Mouse (Mus musculus) limb, embryonic 10.5 days (tissue): ENCODE data around the gene Tmem125. TPM values are rescaled to one million over a fixed set of nuclear protein-coding genes. Genes with fewer than 3 reads are reported as not detected.
"Not testable (repeated sequence)": the region's sequence is repeated elsewhere in the genome, so short reads cannot be mapped to it uniquely, and the experiment has no call there.

Experiments used
- DNase-seq: peaks from one replicate; pipeline ENCODE4 v3.0.0-alpha.2; 2017; ENCODE audit warnings: low spot score
- H3K27ac ChIP-seq: fragments of 300-500 bp; sonication (generic); 2 replicates; pipeline ENCODE4 v1.5.1; 2016; ENCODE audit warnings: mild to moderate bottlenecking
- H3K27me3 ChIP-seq: fragments of 300-500 bp; sonication (generic); 2 replicates; pipeline ENCODE4 v1.6.1; 2016; ENCODE audit warnings: low read depth, mild to moderate bottlenecking; ENCODE audit not compliant: poor library complexity, severe bottlenecking
- H3K36me3 ChIP-seq: fragments of 300-500 bp; sonication (generic); 2 replicates; pipeline ENCODE4 v1.6.1; 2016; ENCODE audit warnings: mild to moderate bottlenecking, moderate library complexity
- H3K4me1 ChIP-seq: fragments of 300-500 bp; sonication (generic); 2 replicates; pipeline ENCODE4 v1.6.1; 2016
- H3K4me3 ChIP-seq: fragments of 300-500 bp; sonication (generic); 2 replicates; pipeline ENCODE4 v1.5.1; 2016; ENCODE audit warnings: mild to moderate bottlenecking, moderate library complexity
- H3K9me3 ChIP-seq: fragments of 300-500 bp; sonication (generic); replicated peaks from 2 replicates; pipeline ENCODE4 v1.6.1; 2016; ENCODE audit warnings: mild to moderate bottlenecking
- WGBS: fragments of 180-500 bp; shearing (Covaris S2); methylation state at CpG from one replicate; pipeline ENCODE4 v1.1.7; 2016; 5-methylcytosine and 5-hydroxymethylcytosine counted together
- polyA plus RNA-seq: library from polyadenylated mRNA; unstranded; fragments of >200 nt; fragmentation: Nextera tagmentation; extraction: Ambion mirVana; gene quantifications from 2 replicates; pipeline ENCODE4 v1.2.1, GENCODE M21; 2016

The Tmem125 gene
- polyA plus RNA-seq, 1 experiment from 2014 or later = 0.54 TPM

- 0 out of 2 replicates have a peak overlapping the region, but pooled peaks have one; percentile 2 for H3K27ac ChIP-seq
- H3K36me3 ChIP-seq = no peaks in the 10 kb centered on the region
- 86% methylated on average over 13 of the region's 13 CpGs for WGBS
- H3K4me1 ChIP-seq = no peaks in the 10 kb centered on the region
- DNase-seq = no peak
- H3K27me3 ChIP-seq = peaks cover 6% of the 10 kb centered on the region; the same call in 1 of the 2 replicates
- no peaks in the 10 kb centered on the region for H3K9me3 ChIP-seq
- no peak overlapping the region for H3K4me3 ChIP-seq
Measured at GRCm38 (mm10) chr4:118564062-118564925, 20.4 kb upstream of the Tmem125 start.

DNA sequence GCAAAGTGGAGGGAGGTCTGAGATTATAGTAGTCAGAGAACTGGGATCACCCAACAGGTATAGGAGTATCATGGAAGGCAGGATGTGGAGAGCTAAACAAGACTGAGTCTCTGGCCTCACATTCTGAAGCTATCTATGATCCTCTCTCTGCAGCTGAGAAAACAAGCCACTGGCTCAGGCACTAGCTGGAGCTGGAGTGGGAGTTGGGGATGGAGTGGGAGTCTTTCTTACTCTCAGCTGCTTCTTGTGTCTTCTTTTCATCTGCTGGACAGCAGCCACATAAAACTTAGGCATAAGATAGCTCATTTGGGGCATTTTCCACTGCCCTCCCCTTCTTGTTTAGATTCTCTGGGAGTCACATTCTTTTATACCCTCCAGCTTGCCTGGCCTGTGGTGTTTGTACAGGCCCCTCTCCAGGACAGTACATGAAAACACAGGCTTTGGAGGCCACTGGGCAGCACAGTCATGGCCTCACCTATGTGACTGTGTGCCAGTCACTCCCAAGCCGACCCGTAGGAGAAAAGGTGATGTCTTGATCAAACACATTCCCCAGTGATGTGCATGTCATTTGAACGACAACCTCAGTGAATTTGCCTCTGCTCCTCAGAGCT, 9.3 kb upstream of the Tmem125 start:
- Histone ChIP-seq H3K27ac (no peak overlapping the region), H3K36me3 (no peaks in the 10 kb centered on the region), H3K4me1 (0 out of 2 replicates have a peak, but pooled peaks cover 3% of the 10 kb centered on the region), H3K9me3 (no peaks in the 10 kb centered on the region), H3K4me3 (no peak overlapping the region), H3K27me3 (no peaks in the 10 kb centered on the region)
- no peak for DNase-seq
- 84% methylated on average over 3 of the region's 3 CpGs for WGBS

DNA sequence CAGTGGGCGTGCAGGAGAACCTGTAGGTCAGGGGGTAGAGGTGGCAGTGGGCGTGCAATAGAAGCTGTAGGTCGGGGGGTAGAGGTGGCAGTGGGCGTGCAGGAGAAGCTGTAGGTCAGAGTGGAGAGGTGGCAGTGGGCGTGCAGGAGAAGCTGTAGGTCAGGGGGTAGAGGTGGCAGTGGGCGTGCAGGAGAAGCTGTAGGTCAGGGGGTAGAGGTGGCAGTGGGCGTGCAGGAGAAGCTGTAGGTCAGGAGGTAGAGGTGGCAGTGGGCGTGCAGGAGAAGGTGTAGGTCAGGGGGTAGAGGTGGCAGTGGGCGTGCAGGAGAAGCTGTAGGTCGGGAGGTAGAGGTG, 4.3 kb upstream of the Tmem125 start:
- not testable (repeated sequence) for H3K27me3 ChIP-seq, H3K9me3 ChIP-seq, H3K36me3 ChIP-seq, H3K27ac ChIP-seq, H3K4me3 ChIP-seq
- WGBS = 88% methylated on average over 10 of the region's 10 CpGs
- H3K4me1 ChIP-seq = peaks cover 16% of the 10 kb centered on the region
- peak; percentile 79 for DNase-seq

- DNase-seq, H3K36me3 ChIP-seq, H3K27me3 ChIP-seq, H3K4me3 ChIP-seq, H3K9me3 ChIP-seq, H3K27ac ChIP-seq: not testable (repeated sequence)
- peaks cover 19% of the 10 kb centered on the region for H3K4me1 ChIP-seq
- WGBS = 90% methylated on average over 23 of the region's 23 CpGs
Measured at GRCm38 (mm10) chr4:118547424-118548129, 3.7 kb upstream of the Tmem125 start.

GRCm38 (mm10) chr4:118544441-118545127, 740 bp upstream of the Tmem125 start:
- Histone ChIP-seq H3K36me3 (no peaks in the 10 kb centered on the region), H3K9me3 (peaks cover 4% of the 10 kb centered on the region), H3K4me3 (no peak overlapping the region), H3K27ac (no peak overlapping the region), H3K4me1 (peaks cover 23% of the 10 kb centered on the region), H3K27me3 (peaks cover 20% of the 10 kb centered on the region)
- DNase-seq = no peak
- WGBS = 75% methylated on average over 14 of the region's 14 CpGs

DNA sequence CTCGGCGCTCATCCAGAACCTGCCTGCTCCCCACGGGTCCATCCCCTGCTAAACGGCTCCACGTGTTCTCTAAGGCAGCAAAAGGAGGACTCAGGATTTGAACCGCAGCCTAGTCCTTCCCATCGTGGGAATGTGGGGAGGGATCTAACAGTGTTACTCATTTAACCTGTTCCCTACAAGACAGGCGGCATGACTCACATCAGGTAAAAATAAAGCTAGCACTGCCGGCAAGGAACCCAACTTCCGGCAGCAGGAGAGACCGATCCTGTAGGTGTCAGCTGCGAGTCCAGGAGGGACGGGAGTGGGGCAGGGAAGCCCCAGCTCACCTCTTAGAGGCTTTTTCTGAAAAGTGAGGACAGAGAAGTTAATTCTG, 700 bp downstream of the Tmem125 start:
- H3K4me3 ChIP-seq = peak overlapping the region; percentile 49
- no peaks in the 10 kb centered on the region for H3K36me3 ChIP-seq
- 21% methylated on average over 13 of the region's 13 CpGs for WGBS
- H3K9me3 ChIP-seq = peaks cover 4% of the 10 kb centered on the region
- H3K27ac ChIP-seq = no peak overlapping the region
- peak; percentile 39 for DNase-seq
- H3K4me1 ChIP-seq = peaks cover 20% of the 10 kb centered on the region
- peaks cover 27% of the 10 kb centered on the region for H3K27me3 ChIP-seq

- Histone ChIP-seq H3K4me1 (peaks cover 20% of the 10 kb centered on the region), H3K9me3 (no peaks in the 10 kb centered on the region), H3K27me3 (peaks cover 30% of the 10 kb centered on the region), H3K36me3 (no peaks in the 10 kb centered on the region), H3K27ac (no peak overlapping the region), H3K4me3 (peak overlapping the region; percentile 49)
- DNase-seq = no peak
- WGBS = 61% methylated on average over 9 of the region's 9 CpGs
Measured at GRCm38 (mm10) chr4:118542510-118543157, 1.2 kb downstream of the Tmem125 start.

DNA sequence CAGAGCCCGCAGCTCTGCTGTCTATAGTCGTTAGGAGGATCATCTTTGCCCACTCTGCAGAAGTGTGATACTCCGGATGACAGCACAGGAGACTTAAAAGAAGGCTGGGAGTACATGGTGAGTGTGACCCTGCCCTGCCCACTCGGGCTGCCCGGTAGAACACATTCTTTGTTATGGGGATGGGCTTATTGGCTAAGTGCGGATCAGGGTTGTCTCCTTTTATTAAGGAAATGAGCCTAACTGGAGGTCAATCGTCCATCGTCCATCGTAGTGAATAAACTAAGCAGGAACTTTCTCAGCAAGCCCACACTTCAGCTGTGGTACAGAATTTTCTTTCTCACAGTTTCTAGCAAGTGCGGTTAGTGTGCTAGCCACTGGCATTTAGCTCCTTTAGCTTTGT, 3.9 kb downstream of the Tmem125 start:
- no peaks in the 10 kb centered on the region for H3K36me3 ChIP-seq
- no peaks in the 10 kb centered on the region for H3K9me3 ChIP-seq
- no peak overlapping the region for H3K27ac ChIP-seq
- 26% methylated on average over 10 of the region's 10 CpGs for WGBS
- no peak for DNase-seq
- peaks cover 30% of the 10 kb centered on the region for H3K27me3 ChIP-seq
- H3K4me3 ChIP-seq = no peak overlapping the region
- peaks cover 20% of the 10 kb centered on the region for H3K4me1 ChIP-seq

DNA sequence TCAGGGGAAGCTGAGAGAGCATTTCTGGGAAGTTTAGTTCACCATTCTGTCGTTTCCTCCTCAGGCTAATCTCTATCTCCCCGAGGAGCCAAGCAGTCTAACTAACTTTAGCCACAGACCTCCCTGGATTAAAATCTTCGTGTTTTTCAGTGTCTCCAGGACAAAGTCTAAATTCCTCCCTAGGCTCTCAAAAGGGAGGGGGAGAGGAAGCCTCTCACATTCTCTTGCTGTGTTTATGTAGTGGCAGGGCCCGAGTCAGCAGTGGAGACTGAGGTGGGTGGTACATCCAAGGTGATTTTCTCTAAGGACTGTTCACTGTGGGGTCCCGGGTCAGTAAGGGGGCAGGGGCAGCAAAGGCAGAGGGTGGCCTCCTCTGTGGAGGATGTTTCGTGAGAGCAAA, 6.0 kb downstream of the Tmem125 start:
- H3K4me3 ChIP-seq = no peak overlapping the region
- H3K27ac ChIP-seq = no peak overlapping the region
- peaks cover 4% of the 10 kb centered on the region; the same call in 1 of the 2 replicates for H3K4me1 ChIP-seq
- DNase-seq = no peak
- no peaks in the 10 kb centered on the region for H3K36me3 ChIP-seq
- 59% methylated on average over 6 of the region's 6 CpGs for WGBS
- H3K9me3 ChIP-seq = no peaks in the 10 kb centered on the region
- peaks cover 28% of the 10 kb centered on the region for H3K27me3 ChIP-seq

DNA sequence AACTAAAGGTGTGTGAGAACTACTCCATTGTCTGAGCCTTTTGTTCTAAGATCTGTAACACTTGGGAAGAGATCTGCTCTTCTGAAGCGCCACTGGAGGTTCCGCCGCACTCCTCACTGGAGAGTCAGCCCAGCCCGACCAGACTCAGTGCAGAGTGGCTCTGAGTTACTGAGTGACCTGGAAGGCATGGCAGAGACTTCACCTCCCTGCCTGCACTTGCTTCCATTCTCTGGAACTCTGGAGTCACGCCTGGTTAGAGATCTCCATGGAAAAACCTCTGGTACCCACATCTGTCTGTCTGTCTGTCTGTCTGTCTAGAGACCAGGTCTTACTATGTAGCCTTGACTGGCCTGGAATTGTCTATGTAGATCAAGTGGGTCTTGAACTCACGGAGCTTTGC, 8.2 kb downstream of the Tmem125 start:
- H3K4me3 ChIP-seq = no peak overlapping the region
- WGBS = 88% methylated on average over 6 of the region's 6 CpGs
- H3K4me1 ChIP-seq = peaks cover 3% of the 10 kb centered on the region; the same call in 1 of the 2 replicates
- no peaks in the 10 kb centered on the region for H3K9me3 ChIP-seq
- H3K27ac ChIP-seq = no peak overlapping the region
- H3K36me3 ChIP-seq = no peaks in the 10 kb centered on the region
- DNase-seq = no peak
- H3K27me3 ChIP-seq = peaks cover 10% of the 10 kb centered on the region; the same call in 1 of the 2 replicates

DNA sequence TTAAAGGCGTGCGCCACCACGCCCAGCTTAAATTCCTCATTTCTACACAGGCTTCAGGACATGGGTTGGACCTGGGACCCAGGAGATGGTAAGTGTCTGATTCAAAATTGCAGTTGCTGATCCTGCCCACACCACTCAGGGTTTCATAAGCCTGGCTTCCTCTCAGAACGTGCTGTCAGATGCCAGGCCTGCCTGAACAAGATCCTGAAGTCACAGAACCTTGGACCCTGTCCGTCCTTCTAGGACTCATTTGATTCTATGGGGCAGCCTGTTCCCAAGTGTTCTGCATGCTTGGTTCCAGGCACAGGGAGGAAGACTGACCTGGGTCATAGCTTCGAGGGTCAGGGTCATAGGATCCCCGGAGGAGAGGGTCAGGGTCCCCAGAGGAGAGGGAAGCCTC, 10.2 kb downstream of the Tmem125 start:
- DNase-seq = no peak
- Histone ChIP-seq H3K4me3 (no peak overlapping the region), H3K4me1 (no peaks in the 10 kb centered on the region), H3K36me3 (no peaks in the 10 kb centered on the region), H3K9me3 (no peaks in the 10 kb centered on the region), H3K27me3 (peaks cover 8% of the 10 kb centered on the region; the same call in 1 of the 2 replicates), H3K27ac (no peak overlapping the region)
- 82% methylated on average over 7 of the region's 7 CpGs for WGBS

GRCm38 (mm10) chr4:118533156-118533555, 10.7 kb downstream of the Tmem125 start:
- peaks cover 4% of the 10 kb centered on the region; the same call in 1 of the 2 replicates for H3K27me3 ChIP-seq
- DNase-seq = no peak
- WGBS = 63% methylated on average over 4 of the region's 4 CpGs

More at GRCm38 (mm10) chr4:118533156-118533555, 10.7 kb downstream of the Tmem125 start:
- no peaks in the 10 kb centered on the region for H3K4me1 ChIP-seq
- H3K9me3 ChIP-seq = no peaks in the 10 kb centered on the region
- no peaks in the 10 kb centered on the region for H3K36me3 ChIP-seq
- H3K27ac ChIP-seq = no peak overlapping the region
- H3K4me3 ChIP-seq = no peak overlapping the region
